Mouse (Mus musculus): Measurements from ENCODE around the gene Lrrc66.

Gene Lrrc66

DNA sequence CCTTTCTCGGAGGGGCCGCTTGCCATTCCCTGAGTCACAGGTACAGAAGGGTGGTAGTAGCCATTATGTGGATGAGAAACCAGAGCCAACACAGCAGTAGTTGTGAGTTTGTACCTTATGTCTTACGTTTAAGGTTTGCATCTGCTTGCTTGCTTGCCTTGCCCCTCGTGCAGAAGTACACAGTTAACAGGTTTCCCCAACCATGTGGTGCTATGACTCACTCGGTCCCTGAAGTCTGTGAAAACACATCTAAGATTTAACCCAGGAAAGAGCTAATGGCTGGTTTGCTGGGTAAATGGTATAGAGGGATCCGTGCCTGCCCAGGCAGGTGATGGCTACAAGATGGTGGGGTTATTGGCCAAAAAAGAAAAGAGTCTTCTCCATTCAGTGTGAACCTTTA lies 73.6 kb downstream of the Lrrc66 start:
- CTCF ChIA-PET, result no interaction called here

DNA sequence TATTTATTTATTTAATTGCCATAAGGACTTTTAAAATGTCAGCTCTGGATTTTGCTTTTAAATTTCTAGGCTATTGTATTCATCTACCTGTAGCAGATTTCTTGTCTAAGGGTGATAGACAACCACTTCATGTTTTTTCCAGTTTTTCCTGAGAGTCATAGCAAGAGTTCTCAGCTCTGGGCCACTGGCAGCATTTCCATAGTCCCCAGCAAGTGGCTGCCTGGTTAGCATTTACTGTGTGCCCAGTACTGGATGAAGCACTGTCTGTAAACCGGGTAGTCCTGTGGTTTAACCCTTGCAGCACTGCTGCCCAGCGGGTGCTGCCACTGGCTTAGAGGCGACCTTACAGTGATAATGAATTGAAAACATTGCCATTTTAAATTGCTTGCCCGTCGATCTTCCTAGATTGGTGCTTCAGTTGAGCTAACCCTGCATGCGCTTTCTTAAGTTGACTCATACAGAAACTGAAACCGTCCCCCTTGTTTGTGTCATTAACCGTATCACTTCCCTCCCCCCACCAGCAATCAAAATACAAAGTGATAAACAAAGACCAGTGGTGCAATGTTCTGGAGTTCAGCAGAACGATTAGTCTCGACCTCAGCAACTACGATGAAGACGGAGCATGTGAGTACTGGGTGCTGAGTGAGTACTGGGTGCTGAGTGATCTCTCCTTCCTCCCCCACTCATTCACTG lies 75.4 kb downstream of the Lrrc66 start:
- CTCF ChIA-PET, result no interaction called here

All from spleen, embryonic (tissue).